Mouse (Mus musculus): ENCODE results near the gene Rps6kc1. TPM values are rescaled to one million over a fixed set of nuclear protein-coding genes. Genes with fewer than 3 reads are reported as not detected.

Gene Rps6kc1
- polyA plus RNA-seq, 1 experiment from 2014 or later = 28.4 TPM

- Histone ChIP-seq H3K4me3 (no peak overlapping the region), H3K9me3 (no peaks in the 10 kb centered on the region), H3K9ac (replicated peaks) (no peak overlapping the region), H3K27ac (replicated peaks) (no peak overlapping the region), H3K36me3 (no peaks in the 10 kb centered on the region), H3K4me1 (peaks cover 23% of the 10 kb centered on the region), H3K27me3 (no peaks in the 10 kb centered on the region; the same call in 1 of the 2 replicates), H3K4me2 (replicated peaks) (no peak overlapping the region)
- no peak for ATAC-seq (replicated peaks)
- 80% methylated on average over 6 of the region's 6 CpGs for WGBS
Observed at GRCm38 (mm10) chr1:190732803-190733202, 178.8 kb downstream of the Rps6kc1 start.

DNA sequence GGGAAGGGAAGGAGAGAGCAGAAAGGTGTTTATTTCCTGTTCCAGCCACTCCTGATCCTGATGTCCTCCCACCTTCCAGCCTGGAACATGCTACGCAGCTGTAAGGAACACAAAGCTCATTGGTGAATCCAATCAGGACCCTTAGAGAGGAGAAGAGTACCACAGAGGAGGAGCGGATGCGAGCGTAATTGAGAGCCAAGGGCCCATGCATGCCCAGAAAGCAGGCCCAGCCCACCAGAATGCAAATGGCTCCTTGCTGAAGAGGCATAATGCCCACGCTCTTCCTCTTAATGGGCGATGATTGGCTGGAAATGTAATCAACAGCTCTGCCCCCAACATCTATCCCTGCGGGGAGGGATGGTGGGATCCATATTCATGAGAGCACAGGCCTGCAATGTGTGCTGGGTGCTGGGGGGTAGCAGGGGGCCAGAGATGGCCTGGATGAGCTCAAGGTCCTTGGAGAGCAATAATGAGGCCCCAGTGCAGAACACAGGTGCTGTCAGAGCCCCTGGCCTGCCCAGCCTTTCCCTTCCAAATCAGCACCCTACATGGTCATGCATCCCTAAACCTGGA, 182.0 kb downstream of the Rps6kc1 start:
- peaks cover 50% of the 10 kb centered on the region for H3K4me1 ChIP-seq
- no peak overlapping the region for H3K4me3 ChIP-seq
- no peaks in the 10 kb centered on the region for H3K9me3 ChIP-seq
- H3K4me2 ChIP-seq (replicated peaks) = no peak overlapping the region
- 22% methylated on average over 7 of the region's 7 CpGs for WGBS
- no peaks in the 10 kb centered on the region; the same call in 1 of the 2 replicates for H3K27me3 ChIP-seq
- no peak overlapping the region for H3K9ac ChIP-seq (replicated peaks)
- H3K36me3 ChIP-seq = no peaks in the 10 kb centered on the region
- ATAC-seq (replicated peaks) = peak; percentile 56
- H3K27ac ChIP-seq (replicated peaks) = peak overlapping the region; percentile 91

DNA sequence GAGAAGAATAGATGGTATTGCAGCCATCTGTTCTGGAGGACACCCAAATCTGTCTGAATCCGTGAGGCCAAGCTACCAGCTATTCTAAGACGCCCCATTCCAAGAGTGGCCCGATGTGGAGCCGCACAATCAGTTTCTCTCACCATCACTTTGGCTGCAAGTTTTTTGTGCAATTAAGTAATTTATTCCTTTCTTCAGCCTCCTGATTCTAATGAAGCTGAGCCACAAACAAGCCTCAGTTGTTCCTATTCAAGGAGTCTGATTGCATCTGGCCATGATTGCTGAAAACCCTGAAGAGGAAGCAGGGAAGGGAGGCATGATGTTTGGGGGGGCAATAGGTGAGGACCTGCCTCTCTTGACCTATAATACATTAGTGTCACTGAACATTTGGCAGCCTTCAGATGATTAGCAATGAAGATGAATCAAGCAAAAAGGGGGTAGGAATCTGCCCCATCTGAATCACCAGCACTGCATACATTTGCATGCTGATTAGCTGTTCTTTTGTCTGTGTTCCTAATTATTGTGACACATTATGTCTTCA, 183.4 kb downstream of the Rps6kc1 start:
- no peaks in the 10 kb centered on the region for H3K36me3 ChIP-seq
- peak overlapping the region; percentile 91 for H3K27ac ChIP-seq (replicated peaks)
- no peaks in the 10 kb centered on the region; the same call in 1 of the 2 replicates for H3K27me3 ChIP-seq
- H3K4me1 ChIP-seq = peaks cover 55% of the 10 kb centered on the region
- no peaks in the 10 kb centered on the region for H3K9me3 ChIP-seq
- no peak overlapping the region for H3K9ac ChIP-seq (replicated peaks)
- 12% methylated on average over 4 of the region's 4 CpGs for WGBS
- ATAC-seq (replicated peaks) = peak; percentile 80
- no peak overlapping the region for H3K4me2 ChIP-seq (replicated peaks)
- H3K4me3 ChIP-seq = no peak overlapping the region

DNA sequence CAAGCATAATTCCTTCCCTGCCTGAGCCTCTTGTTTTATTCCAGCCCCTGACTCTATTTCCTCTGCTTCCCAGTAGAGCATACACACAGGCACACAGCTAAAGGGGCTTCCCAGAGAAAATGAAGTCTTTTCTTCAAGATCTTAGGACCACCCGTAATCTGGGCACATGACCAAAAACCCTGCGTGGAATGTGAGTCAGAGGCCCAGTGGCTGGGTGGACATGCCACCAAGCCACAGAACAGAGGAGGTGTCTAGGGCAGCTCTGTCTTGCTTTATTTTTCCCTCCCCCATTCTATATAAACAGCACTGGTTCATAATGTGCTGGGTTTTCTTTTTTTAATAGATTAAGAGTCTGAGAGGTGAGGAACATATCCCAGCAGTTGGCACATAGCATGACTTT, 184.2 kb downstream of the Rps6kc1 start:
- no peak overlapping the region for H3K4me2 ChIP-seq (replicated peaks)
- H3K4me1 ChIP-seq = peaks cover 55% of the 10 kb centered on the region
- WGBS = 22% methylated on average over 2 of the region's 2 CpGs

DNA sequence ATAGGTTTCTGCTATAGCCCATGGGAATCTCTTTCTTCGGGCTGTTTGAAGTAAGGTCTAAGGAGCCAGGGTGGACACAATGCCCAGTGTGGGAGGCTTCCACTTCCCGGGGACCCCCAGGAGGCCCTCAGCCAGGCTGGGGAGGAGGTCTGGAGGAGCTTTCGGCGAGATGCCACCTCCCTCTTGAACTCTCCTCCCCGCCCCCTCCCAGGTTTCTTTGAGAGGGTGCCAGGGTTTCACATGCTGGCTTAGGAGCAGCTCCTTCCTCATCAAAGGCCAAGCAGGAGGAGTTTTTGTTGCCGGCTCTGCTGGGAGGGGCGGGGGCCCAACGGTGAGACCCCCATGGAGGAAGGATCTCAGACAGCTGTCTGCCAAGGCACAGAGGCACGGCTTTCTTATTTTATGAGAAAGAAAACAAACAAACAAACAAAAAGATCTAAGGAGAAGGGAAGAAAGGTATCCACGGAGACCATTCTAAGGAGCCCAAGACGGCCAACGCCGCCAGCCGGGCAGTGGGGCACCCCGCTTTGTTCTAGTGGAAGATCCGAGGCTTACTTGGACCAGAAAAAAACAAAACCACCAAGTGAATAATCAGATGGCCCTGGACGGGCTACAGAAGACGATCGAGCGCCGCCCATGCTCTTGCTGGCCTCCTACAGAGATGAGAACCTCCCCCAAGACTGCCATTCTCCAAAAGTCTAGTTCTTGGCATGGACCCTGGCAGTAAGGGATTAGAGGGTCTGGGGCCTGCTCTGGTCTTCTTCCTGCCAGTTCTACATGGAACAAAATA, 186.8 kb downstream of the Rps6kc1 start:
- ATAC-seq (replicated peaks) = no peak
- H3K4me2 ChIP-seq (replicated peaks) = no peak overlapping the region
- 14% methylated on average over 21 of the region's 21 CpGs for WGBS
- H3K9me3 ChIP-seq = no peaks in the 10 kb centered on the region
- peaks cover 5% of the 10 kb centered on the region; the same call in 1 of the 2 replicates for H3K27me3 ChIP-seq
- no peak overlapping the region for H3K4me3 ChIP-seq
- no peaks in the 10 kb centered on the region for H3K36me3 ChIP-seq
- peak overlapping the region; percentile 7 for H3K27ac ChIP-seq (replicated peaks)
- peaks cover 51% of the 10 kb centered on the region for H3K4me1 ChIP-seq
- no peak overlapping the region for H3K9ac ChIP-seq (replicated peaks)

More for the DNA sequence above, 184.2 kb downstream of the Rps6kc1 start:
- H3K36me3 ChIP-seq = no peaks in the 10 kb centered on the region
- H3K9me3 ChIP-seq = no peaks in the 10 kb centered on the region
- peak overlapping the region; percentile 91 for H3K27ac ChIP-seq (replicated peaks)
- no peak overlapping the region for H3K4me3 ChIP-seq
- no peak overlapping the region for H3K9ac ChIP-seq (replicated peaks)
- H3K27me3 ChIP-seq = peaks cover 2% of the 10 kb centered on the region; the same call in 1 of the 2 replicates
- peak; percentile 24 for ATAC-seq (replicated peaks)

GRCm38 (mm10) chr1:190723926-190724430, 187.6 kb downstream of the Rps6kc1 start:
- ATAC-seq (replicated peaks) = no peak
- 65% methylated on average over 7 of the region's 7 CpGs for WGBS
- H3K27me3 ChIP-seq = peaks cover 5% of the 10 kb centered on the region; the same call in 1 of the 2 replicates
- no peak overlapping the region for H3K9ac ChIP-seq (replicated peaks)
- H3K27ac ChIP-seq (replicated peaks) = peak overlapping the region; percentile 7
- H3K4me2 ChIP-seq (replicated peaks) = no peak overlapping the region
- no peaks in the 10 kb centered on the region for H3K9me3 ChIP-seq
- H3K4me3 ChIP-seq = no peak overlapping the region
- no peaks in the 10 kb centered on the region for H3K36me3 ChIP-seq
- peaks cover 43% of the 10 kb centered on the region for H3K4me1 ChIP-seq

GRCm38 (mm10) chr1:190713848-190714247, 197.7 kb downstream of the Rps6kc1 start:
- H3K9me3 ChIP-seq = no peaks in the 10 kb centered on the region
- H3K27ac ChIP-seq (replicated peaks) = no peak overlapping the region
- H3K4me3 ChIP-seq = no peak overlapping the region
- 15% methylated on average over 6 of the region's 6 CpGs for WGBS
- no peak overlapping the region for H3K9ac ChIP-seq (replicated peaks)
- no peaks in the 10 kb centered on the region for H3K36me3 ChIP-seq
- no peaks in the 10 kb centered on the region for H3K27me3 ChIP-seq
- 0 out of 2 replicates have a peak, but pooled peaks have one; percentile 11 for ATAC-seq (replicated peaks)
- peaks cover 9% of the 10 kb centered on the region; the same call in 1 of the 2 replicates for H3K4me1 ChIP-seq
- no peak overlapping the region for H3K4me2 ChIP-seq (replicated peaks)

GRCm38 (mm10) chr1:190697576-190697975, 214.0 kb downstream of the Rps6kc1 start:
- Histone ChIP-seq H3K4me2 (replicated peaks) (no peak overlapping the region), H3K4me3 (no peak overlapping the region), H3K27me3 (no peaks in the 10 kb centered on the region), H3K9me3 (no peaks in the 10 kb centered on the region), H3K4me1 (no peaks in the 10 kb centered on the region), H3K9ac (replicated peaks) (no peak overlapping the region), H3K27ac (replicated peaks) (no peak overlapping the region), H3K36me3 (no peaks in the 10 kb centered on the region)
- no peak for ATAC-seq (replicated peaks)
- WGBS = 20% methylated on average over 6 of the region's 6 CpGs

DNA sequence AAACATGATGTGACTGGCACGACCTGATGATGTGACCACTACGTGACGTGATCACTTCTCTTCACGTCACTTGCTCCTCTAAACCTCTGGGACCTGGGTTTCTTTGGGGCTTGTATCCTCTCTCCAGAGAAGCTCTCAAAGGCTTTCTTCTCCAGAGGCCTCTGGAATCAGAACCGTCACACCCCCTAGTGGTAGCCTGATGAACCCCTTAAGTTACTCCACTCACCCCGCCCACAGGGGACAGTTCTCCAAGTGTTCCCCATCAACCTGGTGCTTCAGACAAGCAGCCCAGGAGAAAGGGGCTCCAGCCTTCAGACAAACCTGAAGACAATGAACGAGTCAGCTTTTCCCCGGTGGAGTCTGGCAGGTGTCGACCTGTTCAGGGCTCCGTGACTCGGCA, 216.0 kb downstream of the Rps6kc1 start:
- Histone ChIP-seq H3K9me3 (no peaks in the 10 kb centered on the region), H3K4me2 (replicated peaks) (no peak overlapping the region), H3K27ac (replicated peaks) (no peak overlapping the region), H3K4me3 (no peak overlapping the region), H3K9ac (replicated peaks) (no peak overlapping the region), H3K36me3 (no peaks in the 10 kb centered on the region), H3K27me3 (no peaks in the 10 kb centered on the region), H3K4me1 (peaks cover 5% of the 10 kb centered on the region)
- WGBS = 69% methylated on average over 11 of the region's 11 CpGs
- ATAC-seq (replicated peaks) = no peak

DNA sequence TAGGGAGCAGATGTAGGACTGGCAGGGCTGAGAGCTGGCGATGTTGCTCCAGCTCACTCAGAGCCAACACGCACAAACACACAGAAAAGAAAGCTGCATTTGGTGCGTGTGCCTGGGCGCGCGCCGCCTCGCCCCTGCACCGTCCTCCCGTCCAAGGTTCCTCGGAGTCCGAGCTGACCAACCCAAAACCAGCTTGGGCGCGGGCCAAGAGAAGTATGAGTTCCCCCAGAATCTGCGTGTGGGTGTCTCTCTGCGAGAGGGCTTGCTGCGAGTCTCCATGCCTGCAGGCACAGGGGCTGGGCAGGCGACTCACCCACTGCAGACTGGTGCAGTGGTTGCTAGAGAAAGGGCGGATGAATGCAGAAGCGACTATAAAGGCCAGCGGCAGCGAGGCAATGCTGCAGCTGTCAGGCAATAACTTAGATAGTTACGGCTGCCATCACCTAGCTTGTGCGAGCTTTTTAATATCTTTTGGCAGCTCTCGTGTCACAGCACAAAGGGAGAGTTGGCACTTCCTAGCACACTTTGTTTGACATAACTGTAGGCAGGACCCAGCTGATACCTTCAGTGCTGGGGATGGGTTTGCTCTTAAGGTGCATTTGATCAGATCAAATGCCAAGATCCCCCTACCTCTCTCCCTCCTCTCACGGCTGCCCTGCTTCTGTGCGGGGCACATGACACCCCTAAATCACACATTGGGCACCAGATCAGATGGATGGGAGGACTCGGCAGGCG, 220.9 kb downstream of the Rps6kc1 start:
- no peaks in the 10 kb centered on the region for H3K27me3 ChIP-seq
- H3K36me3 ChIP-seq = no peaks in the 10 kb centered on the region
- H3K4me1 ChIP-seq = peaks cover 9% of the 10 kb centered on the region
- H3K9ac ChIP-seq (replicated peaks) = no peak overlapping the region
- ATAC-seq (replicated peaks) = no peak
- peak overlapping the region; percentile 16; the same call in 1 of the 2 replicates for H3K4me2 ChIP-seq (replicated peaks)
- H3K4me3 ChIP-seq = no peak overlapping the region
- no peaks in the 10 kb centered on the region for H3K9me3 ChIP-seq
- WGBS = 62% methylated on average over 29 of the region's 29 CpGs
- H3K27ac ChIP-seq (replicated peaks) = no peak overlapping the region

- Histone ChIP-seq H3K9me3 (no peaks in the 10 kb centered on the region), H3K27ac (replicated peaks) (no peak overlapping the region), H3K4me1 (peaks cover 26% of the 10 kb centered on the region), H3K4me2 (replicated peaks) (no peak overlapping the region), H3K4me3 (no peak overlapping the region), H3K9ac (replicated peaks) (no peak overlapping the region), H3K36me3 (no peaks in the 10 kb centered on the region), H3K27me3 (peaks cover 6% of the 10 kb centered on the region; the same call in 1 of the 2 replicates)
- no peak for ATAC-seq (replicated peaks)
- WGBS = 90% methylated on average over 7 of the region's 7 CpGs
Observed at GRCm38 (mm10) chr1:190683060-190683459, 228.5 kb downstream of the Rps6kc1 start.
